Mouse (Mus musculus): ENCODE results near the gene Lypd3.

DNA sequence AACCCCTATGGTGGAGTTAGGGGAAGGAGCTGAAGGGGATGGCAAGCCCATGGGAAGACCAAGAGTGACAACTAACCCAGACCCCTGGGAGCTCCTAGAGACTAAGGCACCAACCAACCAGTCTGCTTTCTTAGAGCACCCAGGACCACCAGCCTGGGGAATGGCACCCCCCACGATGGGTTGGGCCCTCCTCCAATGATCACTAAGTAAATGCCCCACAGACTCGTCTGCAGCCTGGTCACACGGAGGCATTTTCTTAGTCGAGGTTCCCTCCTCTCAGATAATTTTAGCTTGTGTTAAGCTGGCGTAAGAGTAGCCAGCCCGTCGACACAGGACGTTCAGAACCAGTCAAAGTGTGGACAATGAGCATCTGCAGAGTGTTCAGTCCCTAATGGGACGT, 28.6 kb downstream of the Lypd3 start:
- TF ChIP-seq POLR2A (IDR thresholded peaks at IDR 0.05; ENCODE audit: insufficient read depth, low read depth, low read length) (no peak), CTCF (IDR thresholded peaks at IDR 0.05) (no peak)

Measured in heart, adult 2 months (tissue).